Mouse (Mus musculus) heart, embryonic 12.5 days (tissue): ENCODE data around the gene Slc8b1. TPM values are rescaled to one million over a fixed set of nuclear protein-coding genes. Genes with fewer than 3 reads are reported as not detected.

Experiments used
- ATAC-seq: fragments of 200-750 bp; cut with Nextera tagmentation; 2 replicates; pipeline ENCODE4 v1.8.0; 2017; ENCODE audit warnings: moderate TSS enrichment, moderate library complexity; ENCODE audit not compliant: insufficient number of reproducible peaks, low FRiP score
- H3K27ac ChIP-seq: fragments of 300-500 bp; sonication (generic); 2 replicates; pipeline ENCODE4 v1.5.1; 2016; ENCODE audit warnings: mild to moderate bottlenecking, moderate library complexity; ENCODE audit not compliant: poor library complexity, severe bottlenecking
- H3K27me3 ChIP-seq: fragments of 300-500 bp; sonication (generic); replicated peaks from 2 replicates; pipeline ENCODE4 v1.6.1; 2016; ENCODE audit warnings: mild to moderate bottlenecking, moderate library complexity
- H3K36me3 ChIP-seq: fragments of 300-500 bp; sonication (generic); 2 replicates; pipeline ENCODE4 v1.6.1; 2016; ENCODE audit warnings: mild to moderate bottlenecking, moderate library complexity
- H3K4me1 ChIP-seq: fragments of 300-500 bp; sonication (generic); replicated peaks from 2 replicates; pipeline ENCODE4 v1.6.1; 2016; ENCODE audit warnings: mild to moderate bottlenecking
- H3K4me2 ChIP-seq: fragments of 300-500 bp; sonication (generic); 2 replicates; pipeline ENCODE4 v1.6.1; 2016; ENCODE audit warnings: mild to moderate bottlenecking, moderate library complexity
- H3K4me3 ChIP-seq: fragments of 300-500 bp; sonication (generic); 2 replicates; pipeline ENCODE4 v1.5.1; 2016; ENCODE audit warnings: mild to moderate bottlenecking
- H3K9ac ChIP-seq: fragments of 300-500 bp; sonication (generic); 2 replicates; pipeline ENCODE4 v1.6.1; 2016; ENCODE audit warnings: mild to moderate bottlenecking, moderate library complexity
- H3K9me3 ChIP-seq: fragments of 300-500 bp; sonication (generic); replicated peaks from 2 replicates; pipeline ENCODE4 v1.6.1; 2016; ENCODE audit warnings: mild to moderate bottlenecking, moderate library complexity
- WGBS: fragments of 180-500 bp; shearing (Covaris S2); methylation state at CpG from one replicate; pipeline ENCODE4 v1.1.7; 2016; 5-methylcytosine and 5-hydroxymethylcytosine counted together
- polyA plus RNA-seq: library from polyadenylated mRNA; unstranded; fragments of >200 nt; fragmentation: Nextera tagmentation; extraction: Ambion mirVana; gene quantifications from 2 replicates; pipeline ENCODE4 v1.2.1, GENCODE M21; 2016

The Slc8b1 gene
- polyA plus RNA-seq, 1 experiment from 2014 or later, result 4.3 TPM

DNA sequence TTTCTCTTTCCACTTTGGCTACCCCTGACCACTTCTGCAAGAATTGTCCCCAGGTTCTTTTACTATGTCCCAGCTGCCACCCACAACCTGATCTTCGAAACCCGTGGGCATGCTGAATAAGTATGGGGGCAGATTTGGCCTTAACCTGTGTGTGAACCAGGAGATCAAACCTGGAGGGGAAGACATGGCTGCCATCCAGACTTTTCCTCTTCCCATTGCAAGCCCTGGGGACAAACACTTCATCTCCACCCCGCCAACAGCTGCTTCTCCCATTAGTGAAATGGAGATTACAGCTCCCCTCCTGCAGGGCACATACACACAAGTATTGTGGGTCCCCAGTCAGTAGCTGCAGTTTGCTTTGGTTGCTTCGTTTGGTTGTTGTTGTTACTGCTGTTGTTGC, 3.7 kb upstream of the Slc8b1 start:
- H3K9me3 ChIP-seq, result peaks cover 2% of the 10 kb centered on the region; the same call in 1 of the 2 replicates
- H3K9ac ChIP-seq, result no peak overlapping the region
- ATAC-seq, result no peak
- peaks cover 18% of the 10 kb centered on the region for H3K4me1 ChIP-seq
- 61% methylated on average over 4 of the region's 4 CpGs for WGBS
- H3K27me3 ChIP-seq, result no peaks in the 10 kb centered on the region; the same call in 1 of the 2 replicates
- H3K27ac ChIP-seq, result no peak overlapping the region
- H3K4me3 ChIP-seq, result no peak overlapping the region
- no peak overlapping the region for H3K4me2 ChIP-seq
- H3K36me3 ChIP-seq, result no peaks in the 10 kb centered on the region

DNA sequence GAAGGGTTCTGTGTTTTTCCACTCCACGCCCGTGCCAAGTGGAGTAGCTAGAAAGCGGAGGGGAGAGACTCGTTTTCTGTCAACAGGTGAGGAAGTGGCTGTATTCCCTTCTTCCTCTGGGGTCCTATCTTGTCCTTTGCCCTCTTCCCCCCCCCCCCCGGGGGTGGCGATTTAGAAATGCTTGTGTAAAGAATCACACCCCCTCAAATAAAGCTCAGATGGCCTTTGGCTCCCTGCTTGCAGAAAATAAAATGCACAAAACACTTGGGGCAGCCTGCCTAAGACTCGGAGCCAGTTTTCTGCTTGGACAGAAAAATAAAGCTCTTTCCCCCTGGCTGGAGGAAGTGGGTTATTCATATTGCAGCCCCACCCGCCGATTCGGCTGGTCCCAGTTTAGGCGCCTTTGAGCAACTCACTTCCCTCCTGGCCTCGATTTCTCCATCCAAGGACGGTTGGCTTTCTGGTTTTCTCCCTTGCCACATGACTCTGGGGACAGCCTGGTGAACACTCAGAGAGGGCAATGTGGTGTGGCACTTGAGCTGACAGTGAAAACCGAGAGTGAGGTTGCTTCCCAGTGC, 764 bp downstream of the Slc8b1 start:
- H3K9ac ChIP-seq, result peak overlapping the region; percentile 67
- peaks cover 5% of the 10 kb centered on the region for H3K27me3 ChIP-seq
- H3K36me3 ChIP-seq, result no peaks in the 10 kb centered on the region
- peaks cover 39% of the 10 kb centered on the region for H3K4me1 ChIP-seq
- ATAC-seq, result no peak
- H3K27ac ChIP-seq, result no peak overlapping the region
- H3K4me2 ChIP-seq, result peak overlapping the region; percentile 78
- 31% methylated on average over 14 of the region's 14 CpGs for WGBS
- H3K9me3 ChIP-seq, result peaks cover 2% of the 10 kb centered on the region; the same call in 1 of the 2 replicates
- peak overlapping the region; percentile 59 for H3K4me3 ChIP-seq

DNA sequence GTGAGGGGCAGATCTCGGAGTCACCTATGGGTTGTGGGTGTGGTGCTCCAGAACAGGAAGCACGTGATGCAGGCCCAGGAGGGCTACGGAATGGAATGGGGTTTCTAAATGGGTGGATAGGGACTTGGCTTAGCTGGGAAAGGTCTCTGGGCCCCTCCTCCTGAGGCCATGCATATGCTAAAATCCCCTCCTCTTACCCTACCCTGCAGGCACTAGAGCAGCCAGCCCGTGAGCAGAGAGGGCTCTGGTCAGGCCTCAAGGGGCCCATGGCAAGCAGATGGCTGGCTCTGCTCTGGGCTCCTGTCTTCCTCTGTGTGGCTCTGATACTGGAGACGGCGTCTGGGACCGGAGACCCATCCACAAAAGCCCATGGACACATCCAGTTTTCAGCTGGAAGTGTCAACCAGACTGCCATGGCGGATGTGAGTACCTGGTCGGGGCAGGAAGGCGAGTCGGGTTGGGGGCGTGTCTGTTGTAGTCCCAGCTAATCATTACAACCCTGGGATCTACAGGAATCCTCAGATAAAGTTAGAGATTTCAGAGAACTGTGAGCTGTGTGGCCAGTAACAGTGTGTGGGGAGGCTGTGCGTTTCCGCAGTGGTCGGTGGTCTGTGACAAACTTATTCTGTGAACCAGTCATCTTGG, 2.1 kb downstream of the Slc8b1 start:
- H3K4me2 ChIP-seq, result no peak overlapping the region
- no peak overlapping the region for H3K27ac ChIP-seq
- no peak overlapping the region for H3K9ac ChIP-seq
- peaks cover 5% of the 10 kb centered on the region for H3K27me3 ChIP-seq
- no peak for ATAC-seq
- peaks cover 48% of the 10 kb centered on the region for H3K4me1 ChIP-seq
- WGBS, result 54% methylated on average over 15 of the region's 15 CpGs
- H3K36me3 ChIP-seq, result no peaks in the 10 kb centered on the region
- no peak overlapping the region for H3K4me3 ChIP-seq
- peaks cover 2% of the 10 kb centered on the region; the same call in 1 of the 2 replicates for H3K9me3 ChIP-seq

DNA sequence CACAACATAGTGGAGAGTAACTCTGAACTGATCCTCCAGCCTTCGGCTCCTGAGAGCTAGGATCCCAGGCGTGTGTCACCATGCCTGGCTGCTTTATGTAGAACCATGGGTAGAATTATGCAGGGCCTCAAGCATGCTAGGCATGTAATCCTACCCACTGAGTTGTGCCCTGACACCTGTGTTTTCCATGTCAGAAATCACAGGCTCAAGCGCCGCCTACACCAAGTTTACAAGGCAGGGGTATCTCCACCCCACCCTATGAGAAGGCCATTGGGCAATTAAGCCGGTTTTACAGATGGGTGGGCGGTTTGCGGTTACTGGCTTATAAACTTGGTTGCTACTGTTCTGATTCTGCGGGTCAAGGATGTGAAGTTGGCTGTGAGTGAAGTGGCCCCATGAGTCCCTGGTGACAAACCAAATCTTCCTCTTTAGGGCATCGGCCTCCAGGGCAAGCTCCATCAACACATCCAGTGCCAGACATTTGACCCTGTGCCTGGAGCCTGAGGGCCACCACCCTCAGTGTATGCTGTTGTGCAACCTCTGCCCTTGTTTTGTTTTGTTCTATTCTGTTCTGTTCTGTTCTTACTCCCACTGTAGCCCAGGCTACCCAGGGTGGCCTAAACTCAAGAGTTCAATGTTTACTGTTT, 3.2 kb downstream of the Slc8b1 start:
- H3K9me3 ChIP-seq, result peaks cover 2% of the 10 kb centered on the region; the same call in 1 of the 2 replicates
- H3K4me2 ChIP-seq, result no peak overlapping the region
- ATAC-seq, result no peak
- no peaks in the 10 kb centered on the region for H3K36me3 ChIP-seq
- no peak overlapping the region for H3K4me3 ChIP-seq
- no peak overlapping the region for H3K27ac ChIP-seq
- H3K27me3 ChIP-seq, result peaks cover 5% of the 10 kb centered on the region
- 88% methylated on average over 9 of the region's 9 CpGs for WGBS
- H3K4me1 ChIP-seq, result peaks cover 48% of the 10 kb centered on the region
- no peak overlapping the region for H3K9ac ChIP-seq

DNA sequence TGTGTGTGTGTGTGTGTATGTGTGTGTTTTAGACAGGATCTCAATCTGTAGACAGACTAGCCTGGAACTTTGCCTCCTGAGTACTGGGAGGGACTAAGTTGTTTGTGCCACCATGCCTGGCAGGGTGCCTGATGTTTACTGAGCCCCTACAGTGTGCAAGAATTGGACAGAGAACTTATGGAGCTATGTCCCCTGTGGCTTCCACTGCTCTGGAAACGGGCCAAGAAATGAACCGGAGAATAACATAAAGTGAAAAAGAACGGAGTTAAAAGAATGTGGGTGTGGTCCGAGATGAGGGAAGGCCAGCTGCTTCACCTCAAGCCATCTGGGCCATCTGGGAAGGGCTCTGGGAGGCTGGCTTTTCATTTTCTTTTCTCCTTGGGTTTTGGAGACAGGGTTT, 3.8 kb downstream of the Slc8b1 start:
- H3K27ac ChIP-seq, result no peak overlapping the region
- peaks cover 48% of the 10 kb centered on the region for H3K4me1 ChIP-seq

DNA sequence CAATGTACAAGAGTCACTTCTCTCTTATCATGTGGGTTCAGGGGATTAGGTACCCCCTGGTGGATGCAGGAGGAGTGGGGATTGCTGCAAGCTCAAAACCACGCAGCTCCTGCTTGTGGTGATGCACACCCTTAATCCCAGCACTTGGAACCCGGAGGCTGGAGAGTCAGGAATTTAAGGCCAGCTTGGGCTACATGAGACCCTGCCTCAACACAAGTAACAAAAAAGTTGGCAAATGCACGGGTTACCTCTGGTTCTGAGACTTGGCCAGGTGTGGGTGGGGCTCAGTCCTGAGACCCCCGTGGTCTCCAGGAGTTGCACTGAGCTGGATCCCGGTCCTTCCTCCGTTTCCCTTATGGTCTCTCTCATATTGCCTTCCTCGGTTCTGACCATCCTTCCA, 4.5 kb downstream of the Slc8b1 start:
- H3K27me3 ChIP-seq, result peaks cover 5% of the 10 kb centered on the region
- H3K4me1 ChIP-seq, result peaks cover 48% of the 10 kb centered on the region
- no peak overlapping the region for H3K27ac ChIP-seq
- 63% methylated on average over 7 of the region's 7 CpGs for WGBS
- H3K36me3 ChIP-seq, result 0 out of 2 replicates have a peak, but pooled peaks cover 4% of the 10 kb centered on the region
- no peak overlapping the region for H3K4me3 ChIP-seq
- 0 out of 2 replicates have a peak overlapping the region, but pooled peaks have one; percentile 14 for H3K9ac ChIP-seq
- no peak overlapping the region for H3K4me2 ChIP-seq
- no peaks in the 10 kb centered on the region for H3K9me3 ChIP-seq
- ATAC-seq, result no peak

More for the DNA sequence above, 3.8 kb downstream of the Slc8b1 start:
- H3K4me2 ChIP-seq, result no peak overlapping the region
- H3K9me3 ChIP-seq, result no peaks in the 10 kb centered on the region
- 30% methylated on average over 4 of the region's 4 CpGs for WGBS
- ATAC-seq, result no peak
- H3K36me3 ChIP-seq, result no peaks in the 10 kb centered on the region
- H3K4me3 ChIP-seq, result no peak overlapping the region
- 0 out of 2 replicates have a peak overlapping the region, but pooled peaks have one; percentile 14 for H3K9ac ChIP-seq
- H3K27me3 ChIP-seq, result peaks cover 5% of the 10 kb centered on the region

DNA sequence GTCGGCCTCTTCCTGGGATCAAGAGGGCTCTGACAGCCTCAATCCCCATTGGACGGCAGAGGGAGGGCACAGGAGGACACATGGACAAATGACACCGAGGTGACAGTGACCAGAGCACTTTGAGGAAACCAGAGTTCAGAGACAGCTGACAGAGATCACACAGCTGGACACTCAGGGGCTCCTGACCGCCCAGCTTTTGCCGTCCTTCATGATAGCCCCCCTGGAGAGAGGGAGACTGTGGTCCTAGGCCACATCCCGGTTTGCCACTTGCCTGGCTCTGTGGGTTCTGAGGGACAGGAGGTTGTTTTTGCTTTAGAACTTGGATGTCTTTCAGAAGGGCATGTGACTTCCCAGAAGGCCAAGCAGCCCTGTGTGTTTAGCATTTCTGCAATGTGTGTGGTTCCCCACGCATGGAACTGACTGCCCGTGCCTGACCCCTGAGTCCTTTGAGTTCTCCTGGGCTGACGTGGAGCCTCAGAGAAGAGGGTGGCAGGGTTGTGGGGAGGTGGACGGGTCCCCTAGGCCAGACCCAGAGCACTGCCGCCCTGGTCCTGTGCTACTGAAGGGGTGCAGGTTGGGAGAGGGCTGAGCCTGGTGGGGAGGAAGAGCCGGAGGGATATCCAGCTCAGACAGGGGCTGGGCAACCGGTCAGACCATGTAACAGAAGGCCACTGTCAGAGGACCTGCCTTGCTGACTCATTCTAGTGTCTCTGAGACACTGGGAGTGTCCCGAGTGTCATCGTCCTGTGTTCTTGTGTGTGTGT, 5.4 kb downstream of the Slc8b1 start:
- Histone ChIP-seq H3K27ac (no peak overlapping the region), H3K4me1 (peaks cover 47% of the 10 kb centered on the region)
- no peak for ATAC-seq

DNA sequence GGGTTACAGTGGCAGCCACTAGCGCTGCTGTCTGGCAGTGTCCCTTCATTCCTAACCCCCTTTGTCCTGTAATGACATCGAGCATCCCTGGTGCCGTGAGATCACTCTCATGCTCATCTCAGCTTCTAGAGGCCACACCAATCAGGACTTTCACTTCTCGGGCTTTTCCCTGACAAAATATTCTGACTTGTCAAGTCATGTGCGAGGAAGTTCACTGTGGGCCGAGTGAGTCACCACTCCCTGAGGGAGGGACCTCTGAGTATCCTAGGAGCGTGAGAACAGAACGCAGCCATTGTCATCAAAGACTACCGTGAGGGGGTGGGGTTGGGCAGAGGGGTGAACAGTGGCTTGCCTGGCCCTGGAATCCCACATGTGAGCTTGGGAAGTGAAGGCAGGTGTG, 6.6 kb downstream of the Slc8b1 start:
- Histone ChIP-seq H3K4me1 (peaks cover 41% of the 10 kb centered on the region), H3K36me3 (0 out of 2 replicates have a peak, but pooled peaks cover 4% of the 10 kb centered on the region), H3K9ac (no peak overlapping the region), H3K27me3 (peaks cover 5% of the 10 kb centered on the region), H3K4me3 (no peak overlapping the region), H3K4me2 (no peak overlapping the region), H3K9me3 (no peaks in the 10 kb centered on the region), H3K27ac (no peak overlapping the region)
- ATAC-seq, result no peak
- 50% methylated on average over 9 of the region's 9 CpGs for WGBS

More for the DNA sequence above, 5.4 kb downstream of the Slc8b1 start:
- Histone ChIP-seq H3K9me3 (no peaks in the 10 kb centered on the region), H3K9ac (no peak overlapping the region), H3K4me2 (no peak overlapping the region), H3K4me3 (no peak overlapping the region), H3K27me3 (peaks cover 5% of the 10 kb centered on the region), H3K36me3 (0 out of 2 replicates have a peak, but pooled peaks cover 4% of the 10 kb centered on the region)
- WGBS, result 30% methylated on average over 15 of the region's 15 CpGs

DNA sequence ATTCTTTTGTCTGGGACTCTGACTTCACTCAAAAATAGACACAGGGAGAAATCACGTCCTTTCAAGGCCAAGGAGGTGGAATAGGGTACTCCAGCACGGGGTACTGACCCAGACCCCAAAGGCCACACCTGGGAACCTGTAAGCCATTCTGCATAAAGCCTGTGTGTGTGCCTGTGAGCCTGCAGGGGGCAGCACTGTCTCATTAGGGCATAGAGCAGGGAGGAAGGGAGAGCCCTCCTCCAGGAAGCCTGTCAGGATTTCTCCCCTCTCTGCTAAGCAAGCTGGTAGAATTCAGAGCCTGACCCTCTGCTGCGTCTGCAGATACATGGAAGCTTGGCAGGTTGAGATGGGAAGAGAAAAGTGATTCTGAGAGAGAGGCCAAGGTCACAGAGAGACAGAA, 11.7 kb downstream of the Slc8b1 start:
- Histone ChIP-seq H3K27me3 (no peaks in the 10 kb centered on the region), H3K9ac (no peak overlapping the region), H3K36me3 (peaks cover 7% of the 10 kb centered on the region; the same call in 1 of the 2 replicates), H3K4me1 (peaks cover 2% of the 10 kb centered on the region), H3K4me2 (no peak overlapping the region), H3K4me3 (no peak overlapping the region), H3K9me3 (no peaks in the 10 kb centered on the region), H3K27ac (no peak overlapping the region)
- ATAC-seq, result no peak
- 60% methylated on average over 3 of the region's 3 CpGs for WGBS

DNA sequence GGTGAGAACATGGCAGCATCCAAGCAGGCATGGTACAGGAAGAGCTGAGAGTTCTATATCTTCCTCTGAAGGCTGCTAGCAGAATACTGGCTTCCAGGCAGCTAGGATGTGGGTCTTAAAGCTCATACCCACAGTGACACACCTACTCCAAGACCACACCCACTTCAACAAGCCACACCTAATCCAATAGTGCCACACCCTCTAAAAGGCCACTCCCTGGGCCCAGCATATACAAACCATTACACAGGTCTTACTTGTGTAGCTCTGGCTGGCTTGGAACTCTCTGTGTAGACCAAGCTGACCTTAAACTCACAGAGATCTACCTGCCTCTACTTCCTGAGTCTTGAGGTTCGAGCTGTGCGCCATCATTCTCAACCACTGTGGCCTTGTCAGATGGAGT, 13.8 kb downstream of the Slc8b1 start:
- H3K27me3 ChIP-seq, result no peaks in the 10 kb centered on the region
- no peak overlapping the region for H3K9ac ChIP-seq
- no peak overlapping the region for H3K4me3 ChIP-seq
- peaks cover 4% of the 10 kb centered on the region; the same call in 1 of the 2 replicates for H3K9me3 ChIP-seq
- ATAC-seq, result no peak
- no peak overlapping the region for H3K4me2 ChIP-seq
- H3K27ac ChIP-seq, result no peak overlapping the region
- peaks cover 10% of the 10 kb centered on the region; the same call in 1 of the 2 replicates for H3K36me3 ChIP-seq
- no peaks in the 10 kb centered on the region for H3K4me1 ChIP-seq
- 90% methylated on average over 2 of the region's 2 CpGs for WGBS
